Mouse (Mus musculus) cerebellum, adult 11-12 months (tissue): ENCODE results near the gene Gm48551.

ENCODE experiments used
- DNase-seq: peaks from one replicate; pipeline ENCODE4 v3.0.0; 2022

Gm48551 gene

GRCm38 (mm10) chr10:81356991-81357844 is 27.0 kb upstream of the Gm48551 start, which contains the start of gene Mfsd12:
Gene Mfsd12, plus strand, starts transcription at chr10:81357491.
- DNase-seq: peak; percentile 89

GRCm38 (mm10) chr10:81358209-81358608 is 26.1 kb upstream of the Gm48551 start:
- DNase-seq: peak; percentile 60

GRCm38 (mm10) chr10:81358841-81359240 is 25.4 kb upstream of the Gm48551 start:
- no peak for DNase-seq

- DNase-seq: no peak
Observed at GRCm38 (mm10) chr10:81360721-81361120, 23.5 kb upstream of the Gm48551 start.

- DNase-seq: no peak
Observed at GRCm38 (mm10) chr10:81362336-81362949, 21.8 kb upstream of the Gm48551 start.

- DNase-seq: no peak
Observed at GRCm38 (mm10) chr10:81363436-81364346, 20.6 kb upstream of the Gm48551 start.

- DNase-seq: no peak
Observed at GRCm38 (mm10) chr10:81364666-81365065, 19.6 kb upstream of the Gm48551 start.

GRCm38 (mm10) chr10:81365073-81365472 is 19.2 kb upstream of the Gm48551 start:
- no peak for DNase-seq

GRCm38 (mm10) chr10:81365672-81366476 is 18.4 kb upstream of the Gm48551 start, which contains the start of gene 4930404N11Rik:
Gene 4930404N11Rik, minus strand, starts transcription at chr10:81365816.
- DNase-seq: no peak

GRCm38 (mm10) chr10:81366477-81367206 is 17.6 kb upstream of the Gm48551 start:
- no peak for DNase-seq

- no peak for DNase-seq
Observed at GRCm38 (mm10) chr10:81367207-81367495, 17.1 kb upstream of the Gm48551 start.

GRCm38 (mm10) chr10:81375322-81375721 is 8.9 kb upstream of the Gm48551 start:
- DNase-seq: no peak

- DNase-seq: no peak
Observed at GRCm38 (mm10) chr10:81376561-81377361, 7.5 kb upstream of the Gm48551 start.

GRCm38 (mm10) chr10:81377362-81377664 is 7.0 kb upstream of the Gm48551 start:
- DNase-seq: no peak

GRCm38 (mm10) chr10:81377793-81378552 is 6.3 kb upstream of the Gm48551 start, which contains the start of gene Fzr1:
Gene Fzr1, minus strand, starts transcription at chr10:81378516.
- DNase-seq: no peak

GRCm38 (mm10) chr10:81378553-81379182 is 5.6 kb upstream of the Gm48551 start:
- DNase-seq: peak; percentile 100

GRCm38 (mm10) chr10:81379183-81379553 is 5.1 kb upstream of the Gm48551 start:
- no peak for DNase-seq

- peak; percentile 68 for DNase-seq
Observed at GRCm38 (mm10) chr10:81379809-81380378, 4.4 kb upstream of the Gm48551 start.

GRCm38 (mm10) chr10:81382039-81382438 is 2.2 kb upstream of the Gm48551 start:
- DNase-seq: no peak
